Mouse (Mus musculus): Measurements from ENCODE around the gene Wdr90.
A peak's percentile ranks its signal among the peaks of the same experiment; 100 is the strongest.

Wdr90 gene

DNA sequence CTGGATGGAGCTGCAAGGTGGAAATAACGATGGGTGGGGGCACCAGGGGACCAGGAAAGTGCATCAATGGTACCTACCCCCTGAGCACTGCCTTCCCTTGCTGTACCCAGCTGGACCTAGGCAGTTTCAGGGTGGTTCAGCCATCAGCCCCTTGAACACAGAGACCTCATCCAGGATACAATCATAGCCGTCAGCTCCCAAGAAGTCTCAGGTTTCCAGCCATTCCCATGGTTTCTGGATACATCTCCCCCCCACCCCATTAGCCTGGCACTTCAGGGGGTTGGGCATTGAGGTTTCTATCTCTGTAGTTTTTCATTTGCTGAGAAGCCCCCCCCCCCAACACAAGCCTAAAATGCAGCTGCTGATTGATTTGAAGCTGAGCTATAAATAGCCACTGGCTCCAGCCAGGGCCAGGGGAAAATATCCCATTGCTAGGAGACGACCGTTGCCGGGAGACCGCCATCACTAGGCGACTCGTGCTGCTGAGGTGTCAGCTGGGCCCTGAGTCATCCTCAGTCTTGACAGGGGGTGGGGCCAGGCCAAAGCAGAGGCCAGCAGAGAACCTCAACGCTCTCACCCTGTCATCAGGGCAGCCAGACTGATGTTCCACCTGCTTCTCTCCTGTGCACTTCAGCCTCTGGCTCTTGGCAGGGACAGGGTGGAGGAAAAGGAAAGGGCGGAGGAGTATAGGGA is 58.3 kb downstream of the Wdr90 start:
- DNase-seq (ENCODE audit: low spot score): no peak

DNA sequence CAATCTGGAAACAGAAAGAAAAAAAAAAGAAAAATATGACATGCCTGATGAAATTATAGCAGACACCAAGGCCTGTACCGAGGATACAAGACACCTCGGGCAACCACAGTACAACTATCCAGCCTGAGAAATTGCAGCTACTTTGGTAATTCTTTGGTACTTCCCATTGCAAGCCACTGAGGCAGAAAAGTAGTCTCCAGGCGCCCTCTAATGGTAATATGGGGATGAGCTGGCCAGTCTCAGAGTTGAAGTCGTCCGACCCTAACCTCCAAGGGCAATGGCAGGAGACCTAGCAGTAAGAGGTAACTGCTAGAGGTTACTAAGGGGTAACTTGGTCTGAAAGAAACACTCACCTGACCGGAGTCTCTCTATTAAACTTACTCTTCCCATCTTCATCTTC is 60.3 kb downstream of the Wdr90 start:
- no peak for DNase-seq (ENCODE audit: low spot score)

DNA sequence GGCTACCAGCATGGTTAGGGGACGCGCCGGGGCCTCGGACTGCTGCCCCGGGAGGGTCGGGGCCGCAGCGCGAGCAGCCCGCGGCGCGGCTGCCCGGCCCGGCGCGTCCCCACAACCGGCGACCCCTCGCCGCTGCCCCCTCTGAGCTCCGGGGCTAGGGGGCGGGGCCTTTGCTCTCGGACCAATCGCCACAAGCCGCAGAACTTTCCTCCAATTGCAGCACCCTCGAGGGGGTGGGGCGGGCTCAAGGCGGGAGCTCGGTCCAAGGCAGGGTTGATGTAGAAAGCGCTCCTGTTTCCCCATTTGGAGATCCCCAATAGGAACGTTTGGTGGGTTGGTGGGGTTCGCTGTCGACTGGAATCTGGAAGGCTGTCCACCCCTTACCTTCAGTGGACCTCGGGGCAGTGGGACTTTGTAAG is 64.3 kb downstream of the Wdr90 start, which contains the start of gene Metrn:
Gene Metrn (minus strand): TSS at position 186 of the 419 bp plus-strand sequence.
- peak; percentile 72 for DNase-seq (ENCODE audit: low spot score)

DNA sequence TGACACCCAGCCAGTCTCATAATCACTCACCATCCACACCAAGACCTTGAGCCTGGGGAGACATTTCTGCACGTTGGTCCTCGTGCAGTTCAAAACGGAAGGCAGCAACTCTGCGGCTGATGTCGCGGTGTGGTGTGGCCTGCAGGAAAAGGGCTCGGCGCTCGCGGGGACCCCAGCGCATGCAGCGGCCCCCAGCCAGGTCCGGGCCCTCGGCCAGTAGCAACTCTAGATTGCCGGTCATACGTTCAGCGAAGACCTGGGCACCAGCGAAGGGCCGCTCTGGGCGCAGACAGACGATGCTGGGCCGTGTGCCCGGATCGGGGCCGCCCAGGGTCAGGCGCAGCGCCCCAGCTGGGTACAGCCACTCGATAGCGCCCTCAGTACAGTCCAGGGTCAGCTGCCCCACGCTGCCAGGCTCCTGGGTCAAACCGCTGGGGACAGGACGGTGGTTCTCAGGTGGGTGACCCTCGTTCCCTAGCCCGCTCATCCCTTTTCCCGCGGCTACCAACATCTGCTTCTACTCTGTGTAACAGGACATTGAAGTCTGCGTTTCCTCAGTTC is 65.0 kb downstream of the Wdr90 start:
- DNase-seq (ENCODE audit: low spot score): no peak

DNA sequence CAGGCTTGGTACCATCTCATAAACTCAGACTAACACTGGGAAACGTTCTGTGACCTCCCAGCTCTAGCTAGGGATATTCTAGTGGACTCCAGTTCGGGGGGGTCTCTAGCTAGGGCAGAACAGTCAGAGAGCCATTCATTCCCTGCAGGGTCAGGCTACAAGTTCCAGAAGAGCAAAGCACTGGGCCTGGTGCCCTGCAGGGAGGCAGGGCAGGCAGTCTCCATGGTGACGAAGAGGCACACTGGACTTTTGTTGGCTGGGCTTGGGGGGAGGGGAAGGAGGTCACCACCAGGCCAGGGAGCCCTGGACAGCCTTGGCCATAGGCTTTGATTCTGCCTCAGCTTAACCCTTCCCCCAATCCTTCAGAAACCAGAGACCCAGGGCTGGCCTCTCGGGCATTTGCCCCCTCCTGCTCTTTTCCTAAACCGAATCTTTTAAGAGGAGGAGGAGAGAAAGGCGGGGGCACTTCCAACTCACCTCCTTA is 65.7 kb downstream of the Wdr90 start, which contains the start of gene AC134908.4:
Gene AC134908.4 (minus strand): TSS at position 51 of the 484 bp plus-strand sequence.
- no peak for DNase-seq (ENCODE audit: low spot score)

DNA sequence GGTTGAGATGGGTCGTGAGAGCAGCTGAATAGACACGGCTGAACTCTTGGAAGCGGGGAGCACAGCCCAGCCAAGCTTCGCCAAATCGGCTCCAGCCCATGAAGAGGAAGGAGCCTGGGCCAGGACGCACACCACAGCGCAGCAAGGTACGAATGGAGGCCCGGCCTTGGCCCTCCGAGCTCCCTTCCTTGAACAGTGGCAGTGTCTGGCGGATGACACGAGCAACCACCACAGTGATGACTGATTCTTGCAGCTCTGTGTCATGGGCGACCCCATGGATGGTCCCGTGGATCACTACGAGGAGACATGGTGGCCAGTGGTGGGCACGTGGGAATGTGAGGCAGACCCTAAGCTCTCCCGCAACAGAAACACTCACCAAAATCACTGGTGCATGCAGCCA is 66.3 kb downstream of the Wdr90 start:
- DNase-seq (ENCODE audit: low spot score): no peak

All from ovary, postnatal 10 days (tissue).